Mouse (Mus musculus) ES-E14 (cell line): Measurements from ENCODE around the gene E2f1.

Experiments
- MAFK ChIP-seq: IDR thresholded peaks from 2 replicates; pipeline ENCODE4 v1.6.1; 2014; ENCODE audit warnings: mild to moderate bottlenecking, low read depth, low read length, inconsistent platforms; ENCODE audit not compliant: insufficient read depth
- ZC3H11A ChIP-seq: IDR thresholded peaks from 2 replicates; pipeline ENCODE4 v1.6.1; 2012; ENCODE audit warnings: low read depth, mild to moderate bottlenecking, inconsistent platforms, low read length, borderline replicate concordance

GRCm38 (mm10) chr2:154566641-154567040 lies 3.1 kb downstream of the E2f1 start:
- TF ChIP-seq MAFK (no peak), ZC3H11A (no peak)
